Mouse (Mus musculus) testis, adult 2 months (tissue): Measurements from ENCODE around the gene Kxd1.

ENCODE experiments used
- CTCF ChIP-seq: fragments of 200-500 bp; IDR thresholded peaks from 2 replicates; pipeline ENCODE4 v1.5.1; 2012; ENCODE audit warnings: low read depth, mild to moderate bottlenecking, inconsistent platforms, low read length, moderate library complexity; ENCODE audit not compliant: control insufficient read depth, insufficient read depth, insufficient replicate concordance
- POLR2A ChIP-seq: fragments of 200-500 bp; IDR thresholded peaks from 2 replicates; pipeline ENCODE4 v1.6.1; 2012; ENCODE audit warnings: low read depth, mild to moderate bottlenecking, inconsistent platforms, low read length, moderate library complexity; ENCODE audit not compliant: control insufficient read depth

- TF ChIP-seq POLR2A (no peak), CTCF (no peak)
Measured at GRCm38 (mm10) chr8:70467907-70468306, 59.8 kb downstream of the Kxd1 start.
